Mouse (Mus musculus) midbrain, embryonic 16.5 days (tissue): ENCODE data around the gene Ube2l6. TPM values are rescaled to one million over a fixed set of nuclear protein-coding genes. Genes with fewer than 3 reads are reported as not detected.

ENCODE experiments used
- ATAC-seq: fragments of 200-750 bp; cut with Nextera tagmentation; 2 replicates; pipeline ENCODE4 v1.8.0; 2017; ENCODE audit warnings: moderate TSS enrichment
- H3K27ac ChIP-seq: fragments of 300-500 bp; sonication (generic); 2 replicates; pipeline ENCODE4 v1.5.1; 2014; ENCODE audit warnings: mild to moderate bottlenecking, low read length, mixed read lengths
- H3K27me3 ChIP-seq: fragments of 300-500 bp; sonication (generic); 2 replicates; pipeline ENCODE4 v1.6.1; 2014; ENCODE audit warnings: low read depth, low read length, mixed read lengths; ENCODE audit not compliant: control insufficient read depth, insufficient read depth
- H3K36me3 ChIP-seq: fragments of 300-500 bp; sonication (generic); 2 replicates; pipeline ENCODE4 v1.6.1; 2014; ENCODE audit warnings: mild to moderate bottlenecking, low read length, moderate library complexity, mixed read lengths; ENCODE audit not compliant: control insufficient read depth, insufficient read depth
- H3K4me1 ChIP-seq: fragments of 300-500 bp; sonication (generic); 2 replicates; pipeline ENCODE4 v1.6.1; 2014; ENCODE audit warnings: mild to moderate bottlenecking, low read length, mixed read lengths; ENCODE audit not compliant: control insufficient read depth, insufficient read depth
- H3K4me2 ChIP-seq: fragments of 300-500 bp; sonication (generic); 2 replicates; pipeline ENCODE4 v1.6.1; 2014; ENCODE audit warnings: mild to moderate bottlenecking, low read length, mixed read lengths
- H3K4me3 ChIP-seq: fragments of 300-500 bp; sonication (generic); 2 replicates; pipeline ENCODE4 v1.5.1; 2014; ENCODE audit warnings: low read depth, mild to moderate bottlenecking, low read length, moderate library complexity, mixed read lengths
- H3K9ac ChIP-seq: fragments of 300-500 bp; sonication (generic); 2 replicates; pipeline ENCODE4 v1.6.1; 2014; ENCODE audit warnings: low read depth, low read length, mixed read lengths
- H3K9me3 ChIP-seq: fragments of 300-500 bp; sonication (generic); replicated peaks from 2 replicates; pipeline ENCODE4 v1.6.1; 2014; ENCODE audit warnings: mild to moderate bottlenecking, low read length, mixed read lengths; ENCODE audit not compliant: control insufficient read depth, poor library complexity, severe bottlenecking
- WGBS: fragments of 180-500 bp; shearing (Covaris S2); extraction: QIAGEN DNeasy Blood & Tissue Kit; methylation state at CpG from one replicate; pipeline ENCODE4 v1.1.7; 2014; 5-methylcytosine and 5-hydroxymethylcytosine counted together
- polyA plus RNA-seq: library from polyadenylated mRNA; unstranded; fragments of >200 nt; fragmentation: Nextera tagmentation; extraction: Ambion mirVana; gene quantifications from 2 replicates; pipeline ENCODE4 v1.2.1, GENCODE M21; 2015

Ube2l6 gene
- polyA plus RNA-seq, 1 experiment from 2014 or later, result 22.9 TPM

GRCm38 (mm10) chr2:84838593-84838949, 39.9 kb downstream of the Ube2l6 start, which contains the start of gene Slc43a1:
Gene Slc43a1, plus strand, starts transcription at chr2:84838850.
- peak within 1 kb of the TSS; percentile 61 for H3K4me3 ChIP-seq
- 20% methylated on average over 10 of the region's 10 CpGs for WGBS
- no peaks in the 10 kb centered on the region for H3K36me3 ChIP-seq
- ATAC-seq, result no peak
- no peaks in the 10 kb centered on the region for H3K9me3 ChIP-seq
- H3K27ac ChIP-seq, result no peak within 1 kb of the TSS
- H3K27me3 ChIP-seq, result peaks cover 48% of the 10 kb centered on the region
- peaks cover 19% of the 10 kb centered on the region for H3K4me1 ChIP-seq
- H3K9ac ChIP-seq, result peak within 1 kb of the TSS; percentile 67
- peak within 1 kb of the TSS; percentile 100 for H3K4me2 ChIP-seq

GRCm38 (mm10) chr2:84838993-84839980, 40.7 kb downstream of the Ube2l6 start:
- peak overlapping the region; percentile 61 for H3K4me3 ChIP-seq
- peaks cover 48% of the 10 kb centered on the region for H3K27me3 ChIP-seq
- H3K36me3 ChIP-seq, result no peaks in the 10 kb centered on the region
- no peak overlapping the region for H3K27ac ChIP-seq
- peak overlapping the region; percentile 67 for H3K9ac ChIP-seq
- under 1% methylated on average over 47 of the region's 47 CpGs for WGBS
- peaks cover 19% of the 10 kb centered on the region for H3K4me1 ChIP-seq
- ATAC-seq, result no peak; the same call in 1 of the 2 replicates
- H3K9me3 ChIP-seq, result no peaks in the 10 kb centered on the region
- peak overlapping the region; percentile 100 for H3K4me2 ChIP-seq

GRCm38 (mm10) chr2:84840016-84840747, 41.6 kb downstream of the Ube2l6 start:
- H3K4me1 ChIP-seq, result peaks cover 19% of the 10 kb centered on the region
- no peaks in the 10 kb centered on the region for H3K36me3 ChIP-seq
- peak overlapping the region; percentile 61 for H3K4me3 ChIP-seq
- peaks cover 48% of the 10 kb centered on the region for H3K27me3 ChIP-seq
- peak; percentile 83 for ATAC-seq
- no peak overlapping the region for H3K27ac ChIP-seq
- no peaks in the 10 kb centered on the region for H3K9me3 ChIP-seq
- peak overlapping the region; percentile 67 for H3K9ac ChIP-seq
- peak overlapping the region; percentile 100 for H3K4me2 ChIP-seq
- under 1% methylated on average over 54 of the region's 54 CpGs for WGBS

GRCm38 (mm10) chr2:84840748-84841563, 42.3 kb downstream of the Ube2l6 start:
- H3K27ac ChIP-seq, result no peak overlapping the region
- H3K4me2 ChIP-seq, result peak overlapping the region; percentile 100
- peak; percentile 14; the same call in 1 of the 2 replicates for ATAC-seq
- H3K9ac ChIP-seq, result peak overlapping the region; percentile 67
- peak overlapping the region; percentile 61 for H3K4me3 ChIP-seq
- no peaks in the 10 kb centered on the region for H3K9me3 ChIP-seq
- H3K4me1 ChIP-seq, result peaks cover 19% of the 10 kb centered on the region
- H3K36me3 ChIP-seq, result no peaks in the 10 kb centered on the region
- whole genome bisulfite sequencing, result 8% methylated on average over 17 of the region's 17 CpGs
- peaks cover 48% of the 10 kb centered on the region for H3K27me3 ChIP-seq

- ATAC-seq, result no peak
- H3K36me3 ChIP-seq, result no peaks in the 10 kb centered on the region
- H3K27ac ChIP-seq, result no peak overlapping the region
- no peak overlapping the region for H3K4me2 ChIP-seq
- no peak overlapping the region for H3K9ac ChIP-seq
- peaks cover 46% of the 10 kb centered on the region for H3K27me3 ChIP-seq
- H3K9me3 ChIP-seq, result no peaks in the 10 kb centered on the region
- peaks cover 19% of the 10 kb centered on the region for H3K4me1 ChIP-seq
- no peak overlapping the region for H3K4me3 ChIP-seq
Observed at GRCm38 (mm10) chr2:84841905-84842304, 43.3 kb downstream of the Ube2l6 start.

GRCm38 (mm10) chr2:84843654-84844053, 45.0 kb downstream of the Ube2l6 start:
- H3K9ac ChIP-seq, result no peak overlapping the region
- peaks cover 32% of the 10 kb centered on the region for H3K27me3 ChIP-seq
- no peaks in the 10 kb centered on the region for H3K9me3 ChIP-seq
- peaks cover 19% of the 10 kb centered on the region for H3K4me1 ChIP-seq
- no peak overlapping the region for H3K4me3 ChIP-seq
- H3K4me2 ChIP-seq, result no peak overlapping the region
- no peaks in the 10 kb centered on the region for H3K36me3 ChIP-seq
- no peak overlapping the region for H3K27ac ChIP-seq
- no peak for ATAC-seq
- 94% methylated on average over 6 of the region's 6 CpGs for WGBS

GRCm38 (mm10) chr2:84845226-84845625, 46.6 kb downstream of the Ube2l6 start:
- 73% methylated on average over 1 of the region's 1 CpGs for WGBS
- Histone ChIP-seq H3K9me3 (no peaks in the 10 kb centered on the region), H3K27me3 (peaks cover 17% of the 10 kb centered on the region), H3K27ac (no peak overlapping the region), H3K9ac (no peak overlapping the region), H3K4me3 (no peak overlapping the region), H3K36me3 (no peaks in the 10 kb centered on the region), H3K4me2 (no peak overlapping the region), H3K4me1 (peaks cover 7% of the 10 kb centered on the region; the same call in 1 of the 2 replicates)
- ATAC-seq, result no peak

GRCm38 (mm10) chr2:84850407-84851129, 51.9 kb downstream of the Ube2l6 start:
- Histone ChIP-seq H3K4me1 (no peaks in the 10 kb centered on the region), H3K4me3 (no peak overlapping the region), H3K4me2 (no peak overlapping the region), H3K36me3 (no peaks in the 10 kb centered on the region), H3K27me3 (no peaks in the 10 kb centered on the region), H3K9me3 (no peaks in the 10 kb centered on the region), H3K27ac (no peak overlapping the region), H3K9ac (no peak overlapping the region)
- ATAC-seq, result no peak
- 61% methylated on average over 7 of the region's 7 CpGs for WGBS
